Mouse (Mus musculus): ENCODE measurements around the gene Sh2d1b2.
A peak's percentile ranks its signal among the peaks of the same experiment; 100 is the strongest.

The Sh2d1b2 gene

GRCm38 (mm10) chr1:170282415-170283129 lies 50.0 kb downstream of the Sh2d1b2 start:
- DNase-seq = no peak

GRCm38 (mm10) chr1:170292239-170292951 lies 59.8 kb downstream of the Sh2d1b2 start:
- peak; percentile 41 for DNase-seq

DNA sequence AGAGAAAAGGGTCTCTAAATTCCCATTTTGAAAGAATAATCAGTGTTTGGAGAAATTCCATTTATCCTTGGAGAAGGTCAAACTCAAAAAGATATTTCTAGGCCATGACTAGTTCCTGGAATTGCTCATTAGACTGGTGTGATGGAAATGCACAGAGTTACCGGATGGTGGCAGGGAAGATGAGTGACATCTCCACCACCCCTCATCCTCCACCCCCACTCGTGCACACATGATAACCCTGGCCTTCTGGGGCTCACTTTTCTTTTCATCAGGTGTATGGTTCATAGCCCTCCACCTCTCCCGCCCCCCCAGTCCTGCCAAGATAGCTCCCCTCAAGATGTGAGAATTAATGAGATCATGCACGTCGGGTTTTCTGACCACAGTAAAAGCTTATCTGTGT lies 60.7 kb downstream of the Sh2d1b2 start:
- DNase-seq = no peak

DNA sequence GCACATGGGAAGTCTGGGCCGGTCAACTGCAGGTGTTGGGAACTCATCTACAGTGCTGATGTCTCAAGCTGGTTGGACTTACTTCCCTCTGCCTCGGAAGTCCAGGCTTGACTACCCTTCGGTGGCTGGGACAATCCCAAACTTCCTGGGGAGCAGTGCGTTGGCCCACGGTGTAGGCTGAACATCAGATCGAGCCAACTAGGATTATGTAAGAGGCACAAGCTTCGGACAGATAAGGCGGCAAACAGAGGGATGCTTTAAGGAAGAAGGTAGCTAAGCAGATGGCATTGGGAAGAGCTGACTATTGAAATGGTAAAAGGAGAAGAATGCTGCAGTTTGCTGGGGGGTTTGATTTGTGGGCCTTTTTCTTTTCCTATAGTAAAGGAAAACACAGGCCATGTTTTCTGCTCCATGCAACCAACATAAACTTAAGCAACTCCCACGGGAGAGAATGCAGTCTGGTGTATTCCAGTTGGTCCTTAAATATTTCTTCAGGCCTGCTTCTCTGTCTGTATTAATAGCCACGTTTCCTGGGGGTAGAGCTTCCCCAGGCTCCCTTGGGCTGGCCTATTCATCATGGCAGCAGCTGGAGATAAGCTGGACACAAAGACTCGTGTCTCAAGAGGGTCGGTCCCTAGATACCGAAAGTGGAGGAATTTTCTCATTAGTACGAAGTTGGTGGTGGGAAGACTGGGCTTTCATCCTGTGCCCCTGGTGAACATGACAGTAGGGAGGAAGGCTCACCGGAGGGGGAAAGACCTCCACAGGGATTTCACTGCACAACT lies 62.4 kb downstream of the Sh2d1b2 start:
- DNase-seq = peak; percentile 32

DNA sequence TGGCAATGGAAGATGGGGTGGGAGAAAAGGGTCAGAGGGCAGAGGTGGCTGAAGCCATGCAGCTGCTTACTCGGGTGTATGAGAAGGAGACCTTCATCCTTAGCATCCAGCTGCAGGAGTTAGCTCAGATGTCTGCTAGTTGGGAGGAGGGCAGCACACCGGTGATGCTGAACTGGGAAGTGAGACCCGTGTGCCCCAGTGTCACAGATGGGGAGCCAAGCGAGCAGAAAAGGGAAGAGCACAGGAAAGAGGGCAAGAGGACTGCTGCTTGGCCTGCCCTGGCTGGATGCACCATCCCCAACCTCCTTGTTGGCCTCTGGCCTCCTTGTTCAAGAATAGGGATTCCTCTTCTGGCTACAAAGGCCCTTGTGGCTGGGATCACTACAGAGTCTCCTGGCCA lies 66.9 kb downstream of the Sh2d1b2 start:
- DNase-seq = no peak

GRCm38 (mm10) chr1:170301686-170302085 lies 69.1 kb downstream of the Sh2d1b2 start:
- DNase-seq = no peak

DNA sequence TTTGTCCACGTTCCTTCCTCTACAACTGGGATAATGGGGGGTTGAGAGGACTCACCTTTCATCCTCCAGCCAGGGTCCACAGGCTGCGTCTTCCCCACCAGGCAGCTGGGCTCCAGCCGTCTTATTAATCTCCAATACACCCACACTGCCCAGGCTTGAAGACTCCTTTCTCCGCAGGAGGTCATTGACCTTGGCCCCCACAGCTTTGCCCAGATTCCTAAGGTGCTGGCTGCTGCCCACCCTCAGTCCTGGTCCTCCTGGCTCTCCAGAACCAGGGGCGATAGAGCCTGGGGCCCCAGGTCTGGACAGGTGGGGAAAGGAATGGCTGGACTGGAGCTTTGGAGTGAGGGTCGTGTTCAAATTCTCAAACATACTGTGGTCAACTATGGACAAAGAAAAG lies 69.9 kb downstream of the Sh2d1b2 start:
- DNase-seq = no peak

DNA sequence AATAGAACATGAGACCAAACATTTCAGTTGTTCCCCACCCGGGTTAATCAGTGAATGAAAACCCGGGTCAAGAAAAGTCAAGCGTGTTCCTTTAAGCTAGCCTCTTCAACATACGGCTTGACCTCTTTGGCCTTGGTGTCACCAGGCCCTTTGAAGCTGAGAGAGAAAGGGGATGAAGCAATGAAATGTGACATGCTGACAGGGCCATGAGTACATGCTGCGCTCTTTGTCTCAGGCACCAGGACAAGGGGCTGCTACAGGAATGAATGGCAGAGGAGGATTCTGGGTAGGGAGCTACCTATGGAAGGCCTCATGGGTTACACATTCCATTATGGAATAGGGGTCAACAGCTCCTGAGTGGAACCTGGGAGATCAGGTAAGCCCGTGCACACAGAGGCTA lies 70.6 kb downstream of the Sh2d1b2 start:
- DNase-seq = no peak
